Mouse (Mus musculus) monocyte, adult 59 days (primary cell): ENCODE measurements around the gene Ccl3. TPM values are rescaled to one million over a fixed set of nuclear protein-coding genes. Genes with fewer than 3 reads are reported as not detected.

ENCODE experiments used
- total RNA-seq, 2 experiments: library from RNA; stranded (reverse); gene quantifications; one replicate each; pipeline ENCODE4 v1.2.4; 2023

Ccl3 gene
- total RNA-seq, result 100 to 1,000 TPM; 186 to 201 TPM

DNA sequence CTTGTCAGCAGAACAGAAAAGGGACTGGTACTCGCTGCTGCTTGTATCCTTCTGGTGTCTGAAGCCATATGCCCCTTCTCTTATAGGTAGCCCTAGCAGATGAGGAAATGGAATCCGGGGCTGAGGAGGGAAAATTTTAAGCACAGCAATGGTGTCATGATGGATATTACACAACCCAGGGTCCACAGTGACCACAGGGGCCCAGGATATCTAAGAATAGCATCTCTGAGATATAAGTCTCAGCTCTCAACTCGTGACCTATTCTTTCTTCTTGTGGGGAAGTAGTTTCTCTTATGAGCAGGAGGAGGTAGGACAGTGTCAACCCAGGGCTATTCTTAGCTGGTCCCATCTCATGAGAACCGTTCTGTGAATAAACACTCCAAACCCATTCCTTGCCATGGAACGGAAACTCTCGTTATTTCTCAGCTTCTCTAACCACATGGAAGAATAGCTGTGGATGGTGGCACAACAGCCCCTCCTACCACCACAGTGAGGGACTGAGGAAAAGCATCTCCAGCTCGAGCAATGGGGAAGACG is at the start of gene Ccl3:
Gene Ccl3, minus strand, starts transcription at position 51 of the 537 bp plus-strand sequence.

DNA sequence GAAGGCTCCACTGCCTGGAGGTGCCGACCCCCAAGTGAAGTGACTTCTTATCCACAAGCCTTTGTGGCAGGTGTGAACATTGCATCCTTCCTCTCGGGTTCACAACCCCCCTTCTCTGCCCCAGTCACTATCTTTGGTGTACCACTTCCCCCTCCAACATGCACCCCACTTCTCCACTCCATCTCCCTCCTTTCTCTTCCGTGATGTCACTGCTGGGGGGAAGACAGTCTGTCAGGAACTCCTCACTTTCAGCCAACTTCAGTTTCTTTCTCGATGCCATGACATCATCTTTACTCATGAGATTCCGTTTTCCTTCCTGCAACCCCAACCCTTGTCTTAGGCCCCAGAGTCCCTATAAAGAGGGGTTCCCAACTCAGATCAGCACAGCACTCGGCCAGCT is 13.0 kb upstream of the Ccl3 start, which contains the start of gene Ccl4:
Gene Ccl4, plus strand, starts transcription at position 381 of the 400 bp plus-strand sequence.

DNA sequence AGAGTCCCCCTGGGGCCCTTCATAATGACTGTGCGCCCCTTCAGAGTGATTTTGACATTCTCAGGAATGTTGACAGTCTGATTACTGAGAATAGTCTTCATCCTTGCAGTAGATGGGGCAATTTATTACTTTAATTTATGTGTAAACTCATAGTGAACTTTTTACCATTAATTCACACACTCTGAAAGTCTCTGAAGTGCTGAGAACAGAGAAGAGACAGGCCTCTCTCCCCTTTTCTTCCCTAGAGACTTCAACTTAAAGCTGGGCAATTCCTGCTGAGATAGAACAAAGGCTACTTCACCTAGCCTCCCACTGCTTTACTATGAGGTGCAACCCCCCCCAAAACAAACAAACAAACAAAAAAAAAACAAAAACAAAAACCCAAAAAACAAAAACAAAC is 3.6 kb downstream of the Ccl3 start, which contains the start of gene Rpl9-ps1:
Gene Rpl9-ps1, minus strand, starts transcription at position 101 of the 400 bp plus-strand sequence.

Other genes starting within 250 kb of the Ccl3 start
- gene Rasl10b, start 240.2 kb downstream of the Ccl3 start, total RNA-seq, result under 1 TPM; 0.24 to 0.63 TPM
- not detected for gene Gas2l2, start 219.9 kb downstream of the Ccl3 start, total RNA-seq
- gene 1700020L24Rik, start 211.7 kb downstream of the Ccl3 start, total RNA-seq, result 1 to 10 TPM; 1.2 to 1.4 TPM
- 1 to 10 TPM; 1.5 TPM for gene Mmp28, start 186.3 kb downstream of the Ccl3 start, total RNA-seq
- gene Taf15, start 176.3 kb downstream of the Ccl3 start, total RNA-seq, result 10 to 100 TPM; 82.3 to 97.0 TPM
- gene Heatr9, start 127.2 kb downstream of the Ccl3 start, total RNA-seq, result not detected
- 10 to 100 TPM; 24.6 to 29.4 TPM for gene Ccl5, start 118.8 kb downstream of the Ccl3 start, total RNA-seq
- 100 to 1,000 TPM; 325 to 345 TPM for gene Ccl9, start 70.7 kb downstream of the Ccl3 start, total RNA-seq
- 100 to 1,000 TPM; 669 to 836 TPM for gene Ccl6, start 56.3 kb downstream of the Ccl3 start, total RNA-seq
- gene Rpl9-ps1, start 3.7 kb downstream of the Ccl3 start, total RNA-seq, result not detected
- gene Ccl4, start 13.2 kb upstream of the Ccl3 start, total RNA-seq, result 10 to 100 TPM; 23.7 to 26.8 TPM
- gene Wfdc17, start 54.6 kb upstream of the Ccl3 start, total RNA-seq, result 100 to 1,000 TPM in 1 of 2 experiments, 10 to 100 TPM in 1; 80.2 to 115 TPM
- 1 to 10 TPM; 1.5 to 3.1 TPM for gene Wfdc18, start 59.7 kb upstream of the Ccl3 start, total RNA-seq
- not detected for gene Wfdc21, start 97.6 kb upstream of the Ccl3 start, total RNA-seq
- 10 to 100 TPM; 20.8 to 23.0 TPM for gene Heatr6, start 104.3 kb upstream of the Ccl3 start, total RNA-seq
- gene Hnf1b, start 200.7 kb upstream of the Ccl3 start, total RNA-seq, result not detected